Mouse (Mus musculus) cerebellum, adult 2 months (tissue): ENCODE results near the gene Mctp1. TPM values are rescaled to one million over a fixed set of nuclear protein-coding genes. Genes with fewer than 3 reads are reported as not detected.

ENCODE experiments used
- DNase-seq, 2 experiments: peaks; one replicate each; pipeline ENCODE4 v3.0.0; 2021
- H3K27ac ChIP-seq: fragments of 200-500 bp; 2 replicates; pipeline ENCODE4 v1.5.1; 2012; ENCODE audit warnings: low read length, control low read depth, inconsistent platforms; ENCODE audit not compliant: insufficient read depth
- H3K27me3 ChIP-seq: fragments of 200-500 bp; 2 replicates; pipeline ENCODE4 v1.6.1; 2012; ENCODE audit warnings: inconsistent platforms, mild to moderate bottlenecking, low read length, moderate library complexity; ENCODE audit not compliant: control insufficient read depth, insufficient read depth
- H3K4me1 ChIP-seq: fragments of 200-500 bp; 2 replicates; pipeline ENCODE4 v1.6.1; 2011; ENCODE audit warnings: low read length; ENCODE audit not compliant: control insufficient read depth, insufficient read depth
- H3K4me3 ChIP-seq: fragments of 200-500 bp; replicated peaks from 2 replicates; pipeline ENCODE3; 2011; ENCODE audit warnings: mild to moderate bottlenecking, low read depth, low read length, control low read depth; ENCODE audit not compliant: insufficient read depth
- CTCF ChIP-seq: fragments of 200-500 bp; IDR thresholded peaks from 2 replicates; pipeline ENCODE4 v1.5.1; 2011; ENCODE audit warnings: low read depth, mild to moderate bottlenecking, control low read depth, low read length, moderate library complexity, borderline replicate concordance; ENCODE audit not compliant: insufficient read depth
- POLR2A ChIP-seq: fragments of 200-500 bp; IDR thresholded peaks from 2 replicates; pipeline ENCODE4 v1.6.1; 2011; ENCODE audit warnings: low read length, control low read depth, borderline replicate concordance; ENCODE audit not compliant: insufficient read depth
- WGBS: fragments of 180-500 bp; shearing (Covaris S2); methylation state at CpG from one replicate; pipeline ENCODE4 v1.1.7; 2018; 5-methylcytosine and 5-hydroxymethylcytosine counted together
- polyA plus RNA-seq: library from polyadenylated mRNA; depleted of rRNA; stranded (reverse); fragments of >200 nt; gene quantifications from 2 replicates; pipeline ENCODE4 v1.2.3, GENCODE M21; 2012

Mctp1 gene
- polyA plus RNA-seq, 1 experiment = 25.8 TPM

GRCm38 (mm10) chr13:76484086-76484709 is 99.9 kb downstream of the Mctp1 start:
- no peak for TF ChIP-seq POLR2A
- TF ChIP-seq CTCF = no peak
- H3K27me3 ChIP-seq = no peaks in the 10 kb centered on the region
- H3K4me3 ChIP-seq = no peak overlapping the region
- peaks cover 7% of the 10 kb centered on the region for H3K4me1 ChIP-seq
- 4% methylated on average over 2 of the region's 2 CpGs for WGBS
- H3K27ac ChIP-seq = no peak overlapping the region
- DNase-seq = peak in 1 of 2 experiments; percentile 26

GRCm38 (mm10) chr13:76515896-76516295 is 131.6 kb downstream of the Mctp1 start:
- 89% methylated on average over 2 of the region's 2 CpGs for WGBS
- H3K27me3 ChIP-seq = no peaks in the 10 kb centered on the region
- H3K4me1 ChIP-seq = peaks cover 6% of the 10 kb centered on the region; the same call in 1 of the 2 replicates
- H3K27ac ChIP-seq = no peak overlapping the region
- TF ChIP-seq POLR2A (no peak), CTCF (no peak)
- H3K4me3 ChIP-seq = no peak overlapping the region
- no peak for DNase-seq

GRCm38 (mm10) chr13:76523170-76523569 is 138.8 kb downstream of the Mctp1 start:
- no peak for DNase-seq
- Histone ChIP-seq H3K27ac (no peak overlapping the region), H3K4me1 (no peaks in the 10 kb centered on the region), H3K4me3 (no peak overlapping the region), H3K27me3 (no peaks in the 10 kb centered on the region)
- no peak for TF ChIP-seq CTCF
- no peak for TF ChIP-seq POLR2A
- 32% methylated on average over 1 of the region's 1 CpGs for WGBS

- H3K27ac ChIP-seq = no peak overlapping the region
- H3K27me3 ChIP-seq = no peaks in the 10 kb centered on the region
- no peak for DNase-seq
- no peak for TF ChIP-seq POLR2A
- no peak for TF ChIP-seq CTCF
- peaks cover 3% of the 10 kb centered on the region; the same call in 1 of the 2 replicates for H3K4me1 ChIP-seq
- no peak overlapping the region for H3K4me3 ChIP-seq
Observed at GRCm38 (mm10) chr13:76527326-76527725, 143.0 kb downstream of the Mctp1 start.

GRCm38 (mm10) chr13:76527751-76528150 is 143.4 kb downstream of the Mctp1 start:
- TF ChIP-seq CTCF (no peak), POLR2A (no peak)
- 91% methylated on average over 1 of the region's 1 CpGs for WGBS
- peaks cover 3% of the 10 kb centered on the region; the same call in 1 of the 2 replicates for H3K4me1 ChIP-seq
- H3K4me3 ChIP-seq = no peak overlapping the region
- no peak overlapping the region for H3K27ac ChIP-seq
- H3K27me3 ChIP-seq = no peaks in the 10 kb centered on the region
- DNase-seq = no peak

GRCm38 (mm10) chr13:76529915-76530314 is 145.6 kb downstream of the Mctp1 start:
- H3K27me3 ChIP-seq = no peaks in the 10 kb centered on the region
- H3K4me3 ChIP-seq = no peak overlapping the region
- TF ChIP-seq CTCF = no peak
- no peak for TF ChIP-seq POLR2A
- 56% methylated on average over 2 of the region's 2 CpGs for WGBS
- no peak for DNase-seq
- peaks cover 3% of the 10 kb centered on the region; the same call in 1 of the 2 replicates for H3K4me1 ChIP-seq
- no peak overlapping the region for H3K27ac ChIP-seq

- WGBS = 83% methylated on average over 3 of the region's 3 CpGs
- no peaks in the 10 kb centered on the region for H3K27me3 ChIP-seq
- H3K27ac ChIP-seq = no peak overlapping the region
- H3K4me3 ChIP-seq = no peak overlapping the region
- TF ChIP-seq CTCF (no peak), POLR2A (no peak)
- peaks cover 3% of the 10 kb centered on the region; the same call in 1 of the 2 replicates for H3K4me1 ChIP-seq
- no peak for DNase-seq
Observed at GRCm38 (mm10) chr13:76530867-76531504, 146.7 kb downstream of the Mctp1 start.

- TF ChIP-seq POLR2A (no peak), CTCF (no peak)
- no peaks in the 10 kb centered on the region for H3K27me3 ChIP-seq
- 12% methylated on average over 2 of the region's 2 CpGs for WGBS
- H3K27ac ChIP-seq = no peak overlapping the region
- H3K4me3 ChIP-seq = no peak overlapping the region
- peaks cover 10% of the 10 kb centered on the region for H3K4me1 ChIP-seq
- peak; percentile 49 to 81 for DNase-seq
Observed at GRCm38 (mm10) chr13:76547854-76548253, 163.5 kb downstream of the Mctp1 start.
